Mouse (Mus musculus) G1E (cell line): ENCODE results near the gene Heatr6.

Experiments used
- CTCF ChIP-seq: IDR thresholded peaks from 2 replicates; pipeline ENCODE4 v1.5.1; 2012; ENCODE audit warnings: low read depth, low read length, inconsistent platforms, mixed read lengths
- GATA1 ChIP-seq: IDR thresholded peaks from 2 replicates; pipeline ENCODE4 v1.6.1; 2012; ENCODE audit warnings: borderline replicate concordance, low read length, inconsistent platforms, mixed read lengths
- GATA2 ChIP-seq: IDR thresholded peaks from 2 replicates; pipeline ENCODE4 v1.6.1; 2012; ENCODE audit warnings: low read depth, low read length, inconsistent platforms, borderline replicate concordance
- POLR2AphosphoS5 ChIP-seq: IDR thresholded peaks from 2 replicates; pipeline ENCODE4 v1.6.1; 2012; ENCODE audit warnings: low read depth, low read length, inconsistent platforms; ENCODE audit not compliant: insufficient replicate concordance
- TAL1 ChIP-seq: conservative IDR thresholded peaks from 2 replicates; pipeline ENCODE4 v1.6.1; 2012; ENCODE audit warnings: low read depth, low read length, inconsistent platforms, mixed read lengths

DNA sequence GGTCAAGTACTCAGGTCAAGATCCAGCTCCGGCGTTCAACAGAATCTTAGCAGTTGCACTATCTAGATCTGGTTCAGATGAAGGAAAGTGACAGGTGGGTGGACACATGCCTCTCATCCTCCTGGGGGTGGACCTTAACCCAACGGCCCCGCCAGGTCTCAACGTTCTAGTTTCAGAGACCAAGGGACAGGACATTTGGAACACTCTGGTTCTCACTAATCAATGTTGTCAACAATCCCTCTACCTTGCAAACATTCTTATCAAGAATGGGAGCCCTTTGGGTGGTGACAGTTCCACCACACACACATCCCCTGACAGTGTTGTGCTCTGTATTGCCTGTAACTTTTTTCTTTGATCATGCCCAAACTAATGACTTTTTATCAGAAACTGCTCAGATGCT lies 11.7 kb upstream of the Heatr6 start:
- TF ChIP-seq CTCF, result no peak
- TF ChIP-seq GATA1, result no peak
- TF ChIP-seq GATA2, result no peak
- TF ChIP-seq TAL1, result no peak
- TF ChIP-seq POLR2AphosphoS5, result no peak
